Mouse (Mus musculus) layer of hippocampus, adult 9-10 months (tissue): ENCODE results near the gene Bves.
"Not testable (repeated sequence)": the region's sequence is repeated elsewhere in the genome, so short reads cannot be mapped to it uniquely, and the experiment has no call there.

Experiments
- DNase-seq: peaks from one replicate; pipeline ENCODE4 v3.0.0; 2022; ENCODE audit warnings: low spot score

Gene Bves

DNA sequence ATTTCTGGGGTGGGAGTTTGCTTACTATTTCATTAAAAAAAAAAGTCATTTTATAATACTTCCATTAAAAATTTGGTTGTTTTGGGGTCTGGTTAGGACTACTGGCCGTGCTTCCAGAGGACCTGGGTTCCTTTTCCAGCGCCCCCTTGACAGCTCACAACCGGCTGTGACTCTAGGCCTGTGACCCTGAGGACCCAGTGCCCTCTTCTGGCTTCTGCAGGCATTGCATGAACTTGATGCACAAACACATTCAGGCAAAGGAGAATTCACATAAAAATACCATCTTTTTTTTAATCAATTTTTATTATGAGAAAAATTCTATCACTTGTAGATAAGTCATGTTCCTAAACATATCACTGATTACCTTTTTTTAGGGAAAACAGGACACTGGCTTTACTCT lies 12.6 kb downstream of the Bves start:
- DNase-seq = not testable (repeated sequence)

GRCm38 (mm10) chr10:45356091-45356490 lies 20.5 kb downstream of the Bves start:
- DNase-seq = no peak

GRCm38 (mm10) chr10:45363396-45363795 lies 27.8 kb downstream of the Bves start:
- DNase-seq = no peak

- DNase-seq = no peak
Measured at GRCm38 (mm10) chr10:45366987-45367705, 31.6 kb downstream of the Bves start.

DNA sequence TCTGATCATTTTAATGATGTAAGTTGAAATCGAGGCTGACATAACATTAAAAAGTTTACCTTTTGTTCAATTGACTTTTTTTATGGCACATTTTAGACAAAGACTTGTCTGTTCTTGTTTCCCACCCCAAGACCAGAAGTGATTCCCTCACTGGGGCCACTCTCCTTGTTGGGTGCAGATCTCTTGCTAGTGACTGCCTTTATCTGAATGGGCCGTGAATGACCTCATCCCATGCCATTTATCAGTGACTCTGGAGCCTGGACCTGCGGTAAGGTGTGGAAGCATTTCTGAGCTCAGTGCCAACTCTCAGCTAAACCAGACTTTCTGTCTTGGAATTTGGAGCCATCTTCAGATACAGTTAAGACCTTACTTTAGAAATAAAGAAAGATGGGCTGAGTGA lies 34.1 kb downstream of the Bves start:
- DNase-seq = no peak

GRCm38 (mm10) chr10:45370545-45370944 lies 35.0 kb downstream of the Bves start:
- DNase-seq = no peak

GRCm38 (mm10) chr10:45372994-45373692 lies 37.6 kb downstream of the Bves start:
- peak; percentile 66 for DNase-seq

DNA sequence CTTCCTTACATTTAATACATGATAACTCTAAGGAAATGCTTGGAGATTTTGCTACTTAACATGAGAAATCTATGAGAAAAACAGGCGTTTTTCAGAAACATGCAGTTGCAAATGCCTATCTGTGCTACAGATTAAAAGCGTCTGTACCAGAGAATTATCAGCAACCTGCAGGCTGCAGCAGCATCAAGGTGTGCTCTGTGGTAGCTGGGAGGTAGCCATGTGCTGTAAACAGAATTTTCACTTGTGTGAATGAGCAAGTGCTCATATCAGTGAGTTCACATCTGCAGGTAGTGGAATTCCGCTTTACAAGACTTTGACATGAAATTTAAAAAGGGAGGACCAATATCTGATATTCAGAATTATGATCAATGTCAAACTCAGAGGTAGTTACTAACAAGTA lies 42.7 kb downstream of the Bves start:
- no peak for DNase-seq

GRCm38 (mm10) chr10:45381937-45382636 lies 46.5 kb downstream of the Bves start:
- DNase-seq = peak; percentile 7

- DNase-seq = no peak
Measured at GRCm38 (mm10) chr10:45382637-45382958, 47.0 kb downstream of the Bves start.

DNA sequence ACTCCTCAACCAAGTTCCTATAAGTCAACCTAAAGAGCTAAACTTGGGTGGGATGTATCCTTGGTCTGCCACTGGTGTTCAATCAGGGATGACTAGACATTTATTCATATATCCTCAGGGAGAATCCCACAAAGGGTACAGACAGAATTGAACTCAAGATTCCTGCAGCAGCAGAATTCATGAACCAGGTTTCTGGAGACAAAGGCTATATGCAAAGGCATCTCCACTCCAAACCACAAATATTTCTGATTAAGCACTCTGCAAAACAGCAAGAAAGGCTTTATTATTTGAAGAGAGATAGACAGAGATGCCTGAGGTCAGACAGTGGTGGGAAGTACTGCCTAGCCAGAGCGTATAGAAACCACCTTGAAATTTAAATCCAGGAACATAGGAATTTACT lies 62.6 kb downstream of the Bves start:
- no peak for DNase-seq

DNA sequence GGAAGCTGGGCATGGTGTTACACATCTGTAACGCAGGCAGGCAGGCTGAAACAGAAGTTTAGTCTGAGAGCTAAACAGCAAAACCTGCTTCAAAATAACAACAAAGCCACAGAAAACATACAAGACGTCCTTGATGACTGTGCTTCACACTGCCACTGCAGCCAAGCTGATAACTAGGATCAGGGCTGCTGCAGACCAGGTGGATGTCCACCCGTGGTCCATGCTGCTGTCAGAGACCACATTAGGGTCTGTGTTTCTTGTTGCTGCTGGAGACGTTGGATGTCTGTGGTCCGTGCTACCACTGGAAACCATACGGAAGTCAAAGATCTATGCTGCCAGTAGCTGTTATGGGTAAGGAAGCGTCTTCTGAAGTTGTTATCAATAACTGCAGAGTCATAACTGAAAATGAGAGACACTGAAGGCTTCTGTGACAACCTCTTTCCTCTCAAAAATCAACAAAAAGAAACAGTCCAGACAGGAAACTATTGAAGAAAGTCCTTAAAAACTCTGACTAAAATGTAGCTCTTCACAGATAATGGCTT lies 64.2 kb downstream of the Bves start:
- DNase-seq = no peak

DNA sequence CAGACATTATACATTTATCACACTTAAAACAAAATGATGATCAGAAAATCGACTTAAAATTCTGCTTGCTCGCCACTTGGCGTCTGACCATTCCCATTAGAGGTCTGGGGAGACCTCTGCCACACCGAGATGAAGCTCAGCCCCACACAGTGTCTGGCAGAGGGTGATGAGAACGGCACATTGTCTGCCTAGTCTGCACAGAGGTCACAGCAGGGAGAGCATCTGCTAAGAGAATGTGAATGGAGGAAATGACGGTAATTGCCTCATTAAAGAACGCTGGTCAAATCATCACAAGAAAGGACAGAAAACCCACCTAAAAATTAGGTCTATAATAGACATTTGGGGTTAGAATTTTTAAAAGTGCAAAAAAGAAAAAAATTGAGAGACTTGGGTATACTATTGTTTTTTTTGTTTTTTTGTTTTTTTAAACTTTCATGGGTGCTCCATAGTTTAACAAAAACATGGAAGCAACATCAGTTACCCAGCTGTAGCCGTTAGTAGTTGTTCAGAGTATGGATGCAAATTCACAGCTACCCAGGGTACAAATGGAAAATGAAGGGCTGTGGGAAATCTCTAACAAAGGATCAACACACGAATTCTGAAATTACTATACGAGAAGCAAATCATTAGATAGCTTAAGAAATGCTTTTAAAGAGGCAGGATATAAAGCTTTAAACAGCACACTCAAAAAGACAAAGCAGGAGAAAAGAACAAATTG lies 75.2 kb downstream of the Bves start:
- DNase-seq = no peak

GRCm38 (mm10) chr10:45411741-45412140 lies 76.2 kb downstream of the Bves start:
- no peak for DNase-seq

- DNase-seq = no peak
Measured at GRCm38 (mm10) chr10:45412144-45412543, 76.6 kb downstream of the Bves start.
